Mouse (Mus musculus) forebrain, embryonic 13.5 days (tissue): ENCODE measurements at regions not wholly inside any gene's neighbourhood (a gene's known extent, or its start where the extent isn't known, plus 50 kb on each side); places are given as distances from the start of the nearest gene placed in this dataset.

Source experiments
- ATAC-seq: fragments of 200-750 bp; cut with Nextera tagmentation; 2 replicates; pipeline ENCODE4 v1.8.0; 2017
- H3K27ac ChIP-seq: fragments of 300-500 bp; sonication (generic); 2 replicates; pipeline ENCODE4 v1.5.1; 2015; ENCODE audit warnings: inconsistent platforms, mild to moderate bottlenecking, moderate library complexity
- H3K27me3 ChIP-seq: fragments of 300-500 bp; sonication (generic); 2 replicates; pipeline ENCODE4 v1.6.1; 2015; ENCODE audit warnings: mild to moderate bottlenecking, inconsistent platforms
- H3K36me3 ChIP-seq: fragments of 300-500 bp; sonication (generic); 2 replicates; pipeline ENCODE4 v1.6.1; 2015; ENCODE audit warnings: mild to moderate bottlenecking, inconsistent platforms; ENCODE audit not compliant: poor library complexity, severe bottlenecking
- H3K4me1 ChIP-seq: fragments of 300-500 bp; sonication (generic); 2 replicates; pipeline ENCODE4 v1.6.1; 2015; ENCODE audit warnings: inconsistent platforms
- H3K4me2 ChIP-seq: fragments of 300-500 bp; sonication (generic); 2 replicates; pipeline ENCODE4 v1.6.1; 2015; ENCODE audit warnings: inconsistent platforms, mild to moderate bottlenecking, moderate library complexity
- H3K4me3 ChIP-seq: fragments of 300-500 bp; sonication (generic); 2 replicates; pipeline ENCODE4 v1.5.1; 2015; ENCODE audit warnings: mild to moderate bottlenecking, inconsistent platforms
- H3K9ac ChIP-seq: fragments of 300-500 bp; sonication (generic); 2 replicates; pipeline ENCODE4 v1.6.1; 2015; ENCODE audit warnings: mild to moderate bottlenecking, inconsistent platforms
- H3K9me3 ChIP-seq: fragments of 300-500 bp; sonication (generic); replicated peaks from 2 replicates; pipeline ENCODE4 v1.6.1; 2016; ENCODE audit warnings: inconsistent platforms
- WGBS: fragments of 180-500 bp; shearing (Covaris S2); methylation state at CpG from one replicate; pipeline ENCODE4 v1.1.7; 2015; 5-methylcytosine and 5-hydroxymethylcytosine counted together

- Histone ChIP-seq H3K27me3 (no peaks in the 10 kb centered on the region), H3K9ac (no peak overlapping the region), H3K4me1 (no peaks in the 10 kb centered on the region), H3K9me3 (no peaks in the 10 kb centered on the region), H3K4me3 (no peak overlapping the region), H3K4me2 (no peak overlapping the region), H3K27ac (no peak overlapping the region), H3K36me3 (no peaks in the 10 kb centered on the region)
- ATAC-seq, result peak; percentile 58; the same call in 1 of the 2 replicates
- WGBS, result 43% methylated on average over 1 of the region's 1 CpGs
These were observed 815.0 kb upstream of the Gm597 start for GRCm38 (mm10) chr1:29595003-29595402.

- H3K4me1 ChIP-seq, result no peaks in the 10 kb centered on the region
- H3K9ac ChIP-seq, result no peak overlapping the region
- no peaks in the 10 kb centered on the region for H3K36me3 ChIP-seq
- WGBS, result 68% methylated on average over 3 of the region's 3 CpGs
- H3K27ac ChIP-seq, result no peak overlapping the region
- peak; percentile 77 for ATAC-seq
- H3K4me2 ChIP-seq, result no peak overlapping the region
- H3K9me3 ChIP-seq, result no peaks in the 10 kb centered on the region
- no peaks in the 10 kb centered on the region for H3K27me3 ChIP-seq
- H3K4me3 ChIP-seq, result no peak overlapping the region
These were observed 807.8 kb upstream of the Gm597 start for GRCm38 (mm10) chr1:29587810-29588209.
